Mouse (Mus musculus) cerebellum, adult 2 months (tissue): ENCODE results near the gene Hdac9.

Experiments used
- CTCF ChIP-seq: fragments of 200-500 bp; IDR thresholded peaks from 2 replicates; pipeline ENCODE4 v1.5.1; 2011; ENCODE audit warnings: low read depth, mild to moderate bottlenecking, control low read depth, low read length, moderate library complexity, borderline replicate concordance; ENCODE audit not compliant: insufficient read depth
- POLR2A ChIP-seq: fragments of 200-500 bp; IDR thresholded peaks from 2 replicates; pipeline ENCODE4 v1.6.1; 2011; ENCODE audit warnings: low read length, control low read depth, borderline replicate concordance; ENCODE audit not compliant: insufficient read depth

DNA sequence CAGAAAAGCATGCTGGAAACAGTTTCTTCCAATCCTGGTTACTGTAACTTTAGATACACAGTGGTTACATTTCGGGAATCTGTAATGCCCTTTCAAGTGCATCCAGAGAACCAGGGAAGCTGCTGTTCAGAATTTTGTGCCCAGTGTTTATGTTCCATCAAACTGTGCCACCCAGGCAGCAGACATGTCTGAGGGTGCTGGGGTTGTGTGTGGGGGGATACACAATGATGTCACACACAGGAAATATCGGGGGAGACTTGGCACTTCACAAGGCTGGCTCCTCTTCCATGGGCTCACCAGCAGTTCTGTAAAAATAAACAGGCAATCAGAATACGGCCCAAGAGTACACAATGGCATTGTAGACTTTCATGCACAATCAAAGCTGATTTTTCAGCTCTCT lies 864.9 kb downstream of the Hdac9 start:
- no peak for TF ChIP-seq CTCF
- TF ChIP-seq POLR2A, result no peak
